Mouse (Mus musculus): Measurements from ENCODE around the gene Ncoa3. TPM values are rescaled to one million over a fixed set of nuclear protein-coding genes. Genes with fewer than 3 reads are reported as not detected.
"Not testable (repeated sequence)": the region's sequence is repeated elsewhere in the genome, so short reads cannot be mapped to it uniquely, and the experiment has no call there.

Ncoa3 gene
- total RNA-seq, 2 experiments from 2014 or later, result 3.9 to 17.6 TPM

DNA sequence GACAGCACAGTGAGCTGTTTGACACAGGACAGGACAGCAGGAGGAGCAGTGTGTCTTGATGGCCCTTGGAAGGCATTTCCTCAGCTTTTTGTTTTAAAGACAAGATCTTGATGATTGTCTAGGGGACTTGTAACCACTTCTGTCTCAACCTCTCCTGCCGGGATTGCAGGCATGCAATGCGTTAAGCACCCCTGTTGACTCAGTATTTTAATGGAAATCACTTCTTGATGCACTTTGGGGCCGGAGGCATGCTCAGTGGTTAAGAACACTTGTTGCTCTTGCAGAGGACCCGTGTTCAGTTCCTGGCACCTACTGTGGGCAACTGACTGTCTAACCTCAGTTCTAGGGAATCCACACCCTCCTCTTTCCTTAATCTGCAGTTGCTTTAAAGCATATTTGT lies 74.0 kb downstream of the Ncoa3 start:
- no peak for ATAC-seq (replicated peaks; ENCODE audit: low FRiP score, poor library complexity, severe bottlenecking)

DNA sequence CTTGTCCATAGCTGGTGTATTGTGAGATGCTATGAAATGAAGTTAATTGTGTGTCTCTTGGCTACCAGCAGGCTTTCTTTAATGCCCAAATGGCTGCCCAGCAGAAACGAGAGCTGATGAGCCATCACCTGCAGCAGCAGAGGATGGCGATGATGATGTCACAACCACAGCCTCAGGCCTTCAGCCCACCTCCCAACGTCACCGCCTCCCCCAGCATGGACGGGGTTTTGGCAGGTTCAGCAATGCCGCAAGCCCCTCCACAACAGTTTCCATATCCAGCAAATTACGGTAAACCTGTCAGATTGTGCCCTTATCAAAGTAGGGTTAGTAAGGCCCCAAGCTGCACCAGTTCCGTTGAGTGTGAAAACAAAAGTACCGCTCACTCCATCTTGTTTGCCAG lies 75.8 kb downstream of the Ncoa3 start:
- ATAC-seq (replicated peaks; ENCODE audit: low FRiP score, poor library complexity, severe bottlenecking), result no peak

DNA sequence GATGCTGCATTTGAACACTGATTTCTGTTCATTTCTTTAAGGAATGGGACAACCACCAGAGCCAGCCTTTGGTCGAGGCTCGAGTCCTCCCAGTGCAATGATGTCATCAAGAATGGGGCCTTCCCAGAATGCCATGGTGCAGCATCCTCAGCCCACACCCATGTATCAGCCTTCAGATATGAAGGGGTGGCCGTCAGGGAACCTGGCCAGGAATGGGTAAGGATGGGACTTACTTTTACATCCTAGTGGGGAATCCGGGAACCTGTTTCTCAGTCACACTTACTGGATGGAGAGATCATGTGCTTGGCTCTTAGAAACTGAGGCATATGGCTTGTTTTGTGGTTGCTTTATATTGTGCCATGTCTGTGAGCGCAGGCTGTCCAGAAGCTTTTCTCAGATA lies 76.7 kb downstream of the Ncoa3 start:
- ATAC-seq (replicated peaks; ENCODE audit: low FRiP score, poor library complexity, severe bottlenecking), result no peak

DNA sequence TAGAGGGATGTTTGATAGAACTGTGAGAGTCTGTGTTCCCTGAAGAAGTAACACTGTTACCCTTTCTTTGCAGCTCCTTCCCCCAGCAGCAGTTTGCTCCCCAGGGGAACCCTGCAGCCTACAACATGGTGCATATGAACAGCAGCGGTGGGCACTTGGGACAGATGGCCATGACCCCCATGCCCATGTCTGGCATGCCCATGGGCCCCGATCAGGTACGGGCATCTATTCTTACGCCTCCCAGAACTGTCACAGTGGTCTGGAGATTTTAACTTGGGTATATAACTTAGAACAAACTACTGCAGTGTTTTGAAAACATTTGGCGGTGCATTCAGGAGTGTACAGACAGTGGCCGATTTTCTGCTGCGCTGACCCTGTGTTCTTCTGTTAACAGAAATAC lies 77.3 kb downstream of the Ncoa3 start:
- no peak for ATAC-seq (replicated peaks; ENCODE audit: low FRiP score, poor library complexity, severe bottlenecking)

DNA sequence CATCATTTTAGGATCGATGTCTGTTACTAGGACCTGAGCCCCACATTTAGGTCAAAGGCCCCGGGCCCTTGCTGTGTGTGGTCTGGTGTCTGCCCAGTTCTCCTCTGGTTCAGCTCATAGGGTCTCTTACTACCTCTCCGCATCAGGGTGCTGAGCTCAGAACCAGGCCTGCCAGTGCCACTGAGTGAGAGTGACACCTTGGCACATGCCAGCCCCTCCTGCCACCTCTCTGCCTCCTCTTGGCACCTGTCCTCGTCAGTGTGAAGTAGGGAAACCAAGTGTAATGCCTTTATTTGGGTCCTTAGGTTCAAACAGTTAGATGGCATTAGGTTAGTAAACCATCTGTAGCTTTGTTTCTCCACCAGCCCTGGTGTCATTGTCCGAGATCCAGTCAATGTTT lies 79.0 kb downstream of the Ncoa3 start:
- no peak for ATAC-seq (replicated peaks; ENCODE audit: low FRiP score, poor library complexity, severe bottlenecking)

DNA sequence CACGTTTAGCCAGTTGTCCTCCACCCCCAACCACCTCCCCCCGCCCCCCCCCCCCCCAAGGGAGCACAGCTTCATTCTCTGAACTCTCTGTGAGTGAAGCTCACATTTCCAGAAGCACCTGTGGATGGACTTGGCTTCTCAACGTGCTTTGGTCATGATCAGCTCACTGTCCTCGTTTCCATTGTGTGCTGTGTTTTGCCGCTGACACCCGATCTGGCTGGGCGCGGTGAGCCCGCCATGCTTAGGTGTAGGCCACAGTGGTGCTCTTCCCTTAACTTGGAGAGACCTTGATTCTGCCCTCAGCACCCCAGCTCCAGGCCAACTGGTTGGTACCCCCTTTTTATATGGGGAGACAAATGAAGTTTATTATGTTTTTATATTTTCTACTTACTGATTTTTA lies 79.5 kb downstream of the Ncoa3 start:
- ATAC-seq (replicated peaks; ENCODE audit: low FRiP score, poor library complexity, severe bottlenecking), result no peak

DNA sequence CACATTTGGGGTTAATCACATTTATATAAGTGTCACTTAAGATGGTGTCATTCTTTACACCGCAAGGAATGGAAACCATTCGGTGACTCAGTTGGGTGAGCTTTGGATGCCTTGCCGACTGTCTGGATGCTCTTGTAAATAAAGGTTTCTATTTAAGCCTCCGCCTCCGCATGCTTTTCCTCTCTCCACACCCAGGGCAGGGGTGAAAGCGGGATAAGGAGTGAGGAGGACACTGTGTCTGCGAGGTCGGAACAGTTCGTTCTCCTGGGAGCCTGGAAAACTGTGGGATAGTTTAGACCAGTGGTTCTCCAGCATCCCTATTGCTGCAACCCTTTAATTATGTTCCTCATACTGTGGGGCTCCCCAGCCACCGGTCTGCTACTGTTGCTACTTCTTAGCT lies 80.6 kb downstream of the Ncoa3 start:
- ATAC-seq (replicated peaks; ENCODE audit: low FRiP score, poor library complexity, severe bottlenecking), result no peak

DNA sequence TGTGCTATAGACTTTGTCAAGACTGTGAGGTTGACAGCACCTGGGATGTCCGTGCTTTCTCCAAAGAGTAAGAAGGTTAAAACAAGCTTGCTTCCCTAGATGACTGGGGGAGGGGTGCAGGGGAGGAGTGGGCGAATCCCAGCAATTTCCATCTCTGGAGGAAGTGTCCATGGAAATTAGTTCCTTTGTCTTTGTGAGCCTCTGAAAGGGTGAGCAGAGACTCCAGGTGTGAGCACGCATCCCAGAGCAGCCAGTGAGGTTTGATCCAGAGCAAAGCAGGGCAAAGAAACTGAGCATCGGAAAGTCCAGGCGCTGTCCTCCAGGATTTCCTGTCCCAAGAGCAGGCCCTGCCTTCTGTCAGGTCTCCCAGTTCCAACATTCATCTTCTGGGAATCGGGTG lies 81.9 kb downstream of the Ncoa3 start:
- no peak for ATAC-seq (replicated peaks; ENCODE audit: low FRiP score, poor library complexity, severe bottlenecking)

DNA sequence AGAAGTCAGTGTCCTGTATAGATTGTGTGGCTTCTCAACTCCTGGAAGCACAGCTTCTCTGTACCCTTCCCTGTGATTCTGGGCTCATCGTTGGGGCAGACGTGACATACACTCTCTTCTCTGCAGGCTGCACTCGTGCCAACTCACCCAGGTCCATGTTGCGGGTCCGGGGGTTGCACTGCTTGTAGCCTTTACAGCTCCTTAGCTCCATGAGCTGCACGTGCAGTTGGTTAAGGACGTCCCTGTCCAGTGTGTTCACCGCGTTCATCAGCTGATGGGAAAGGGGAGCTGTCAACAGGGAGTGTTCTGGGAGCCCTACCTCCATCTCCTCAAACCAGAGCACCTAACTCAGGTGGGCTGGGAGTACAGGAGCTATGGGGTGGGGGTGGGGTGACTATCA lies 84.9 kb downstream of the Ncoa3 start:
- no peak for ATAC-seq (replicated peaks; ENCODE audit: low FRiP score, poor library complexity, severe bottlenecking)

DNA sequence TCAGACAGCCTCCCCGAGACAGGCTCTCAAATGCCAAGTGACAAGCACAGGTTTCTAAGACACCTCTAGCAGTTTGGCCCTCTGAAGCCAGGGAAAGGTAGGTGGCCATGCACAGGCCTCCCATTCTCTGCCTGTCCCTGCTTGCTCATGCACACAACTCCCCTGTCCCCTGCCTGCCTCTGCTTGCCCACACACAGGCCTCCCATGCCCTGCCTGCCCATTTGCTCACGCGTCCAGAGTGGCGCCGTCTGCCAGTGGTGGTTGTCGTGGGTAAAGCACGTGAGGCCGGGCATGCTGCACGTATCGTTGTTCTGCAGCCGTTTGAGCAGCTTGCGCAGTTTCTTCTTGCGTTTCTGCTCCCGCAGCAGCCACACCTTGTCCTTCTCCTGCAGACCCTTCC lies 86.8 kb downstream of the Ncoa3 start:
- ATAC-seq (replicated peaks; ENCODE audit: low FRiP score, poor library complexity, severe bottlenecking), result no peak

DNA sequence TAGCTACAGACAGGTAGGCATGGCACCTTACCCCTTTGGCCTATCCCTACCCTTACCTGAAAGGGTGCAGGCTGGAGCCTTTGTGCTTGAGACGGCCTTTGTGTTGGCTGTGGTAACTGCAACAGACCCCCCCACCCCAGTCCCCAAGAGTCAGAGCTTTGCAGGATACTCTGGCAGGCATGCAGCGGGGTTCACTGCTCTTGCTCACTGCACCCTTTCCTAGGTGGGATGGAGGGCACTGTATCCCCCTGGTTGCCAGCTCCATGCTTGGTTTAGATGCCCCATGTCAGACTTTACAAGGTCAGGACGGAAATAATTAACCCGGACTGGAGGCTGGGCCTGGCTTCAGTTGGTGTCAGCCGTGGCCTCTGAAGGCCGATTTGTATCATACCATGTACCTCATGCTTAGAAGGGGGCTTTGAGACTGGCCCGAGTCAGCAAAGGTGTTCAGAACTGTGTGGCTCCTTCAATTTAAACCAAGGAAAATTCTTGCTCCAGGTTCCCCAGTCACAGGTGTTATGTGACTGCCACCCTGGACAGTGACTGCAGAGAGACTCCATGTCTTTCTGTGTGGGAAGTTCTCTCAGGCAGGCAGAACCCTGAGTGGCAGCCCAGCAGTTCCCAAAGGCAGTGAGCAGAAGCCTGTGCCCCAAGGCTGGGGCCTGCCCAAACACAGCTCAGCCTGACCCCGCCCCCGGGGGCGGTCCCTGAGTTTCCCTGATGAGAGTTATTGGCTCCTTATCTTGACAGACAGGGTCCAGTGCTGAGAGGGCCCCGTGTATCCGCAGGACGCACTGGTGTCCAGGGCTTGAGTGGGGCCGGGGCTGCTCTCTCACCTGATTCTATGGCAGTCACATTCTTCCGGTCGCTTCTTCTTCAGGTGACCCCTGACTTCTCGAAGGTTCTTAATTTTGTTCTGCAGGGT lies 87.8 kb downstream of the Ncoa3 start:
- no peak for ATAC-seq (replicated peaks; ENCODE audit: low FRiP score, poor library complexity, severe bottlenecking)

DNA sequence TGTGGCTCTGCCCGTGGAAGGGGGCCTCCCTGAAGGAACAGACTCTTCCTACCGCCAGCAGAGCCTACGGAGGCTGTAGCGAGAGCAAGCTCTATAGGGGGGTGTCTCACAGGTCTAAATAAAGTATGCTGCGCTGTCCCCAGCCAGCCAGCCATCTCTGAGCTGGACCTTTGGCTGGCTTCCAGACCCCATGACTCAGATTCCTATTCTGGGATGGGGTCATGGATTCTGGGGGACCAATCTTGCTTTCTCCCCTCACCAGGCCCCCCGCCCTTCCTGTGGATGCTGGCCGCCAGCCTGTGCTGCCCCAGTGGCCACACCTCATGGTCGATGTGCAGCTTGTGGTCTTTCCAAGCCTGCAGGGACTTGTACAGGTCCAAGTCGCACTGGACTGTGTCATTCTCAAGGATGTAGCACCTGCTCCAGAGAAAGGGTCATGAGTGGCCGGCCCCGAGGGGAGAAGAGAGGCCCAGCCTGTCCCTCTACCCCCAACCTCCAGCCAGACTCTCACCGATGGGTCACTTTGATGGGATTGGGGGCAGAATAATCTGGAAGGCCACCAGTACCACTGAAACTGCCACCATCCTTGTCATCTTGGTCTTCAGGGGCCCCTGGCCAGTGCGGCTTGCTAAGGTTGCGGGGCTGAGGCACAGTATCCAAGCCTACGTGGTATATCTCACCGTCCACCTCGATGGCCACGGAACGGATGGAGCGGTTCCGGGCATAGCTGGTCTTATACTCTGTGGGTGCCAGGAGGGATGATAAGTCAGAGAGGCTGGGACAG lies 88.7 kb downstream of the Ncoa3 start:
- no peak for ATAC-seq (replicated peaks; ENCODE audit: low FRiP score, poor library complexity, severe bottlenecking)

DNA sequence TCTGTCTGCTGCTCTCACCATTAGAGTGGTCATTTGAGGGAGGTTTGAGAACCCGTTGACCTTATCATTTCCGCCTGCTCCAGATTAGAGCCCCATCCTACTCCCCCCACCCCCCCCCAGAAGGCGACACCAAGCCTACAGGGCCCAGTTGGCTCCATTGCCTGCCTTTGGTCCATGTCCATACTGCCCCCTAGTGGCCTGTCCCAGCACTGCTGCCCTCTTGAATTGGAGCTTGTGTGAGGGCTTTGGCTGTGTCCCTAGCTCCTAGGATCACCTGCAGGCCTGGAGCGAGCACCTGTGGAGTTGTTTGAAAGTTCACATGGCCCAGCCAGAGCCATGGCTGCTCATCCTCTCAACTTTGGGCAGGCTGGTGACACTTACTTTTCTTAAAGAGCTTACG lies 89.8 kb downstream of the Ncoa3 start:
- ATAC-seq (replicated peaks; ENCODE audit: low FRiP score, poor library complexity, severe bottlenecking), result 0 out of 2 replicates have a peak, but pooled peaks have one; percentile 39

DNA sequence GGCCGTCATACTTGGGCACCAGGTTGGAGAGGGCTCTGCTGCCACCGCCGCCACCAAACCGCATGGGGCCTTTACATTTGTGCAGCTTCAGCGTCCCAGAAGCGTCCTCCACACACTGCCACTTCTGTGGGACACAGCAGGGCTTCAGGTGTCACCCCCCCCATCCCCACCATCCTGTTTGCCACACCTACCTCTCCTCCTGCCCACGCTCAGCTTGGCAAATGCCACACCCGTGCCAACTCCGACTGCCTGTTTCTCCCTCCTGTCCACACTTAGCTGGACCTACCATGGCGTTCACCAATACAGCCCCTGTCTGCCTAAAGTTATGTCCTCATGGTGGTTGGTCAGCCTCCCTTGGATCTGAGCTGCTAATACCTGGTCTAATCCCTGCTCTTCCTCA lies 90.2 kb downstream of the Ncoa3 start:
- ATAC-seq (replicated peaks; ENCODE audit: low FRiP score, poor library complexity, severe bottlenecking), result no peak

DNA sequence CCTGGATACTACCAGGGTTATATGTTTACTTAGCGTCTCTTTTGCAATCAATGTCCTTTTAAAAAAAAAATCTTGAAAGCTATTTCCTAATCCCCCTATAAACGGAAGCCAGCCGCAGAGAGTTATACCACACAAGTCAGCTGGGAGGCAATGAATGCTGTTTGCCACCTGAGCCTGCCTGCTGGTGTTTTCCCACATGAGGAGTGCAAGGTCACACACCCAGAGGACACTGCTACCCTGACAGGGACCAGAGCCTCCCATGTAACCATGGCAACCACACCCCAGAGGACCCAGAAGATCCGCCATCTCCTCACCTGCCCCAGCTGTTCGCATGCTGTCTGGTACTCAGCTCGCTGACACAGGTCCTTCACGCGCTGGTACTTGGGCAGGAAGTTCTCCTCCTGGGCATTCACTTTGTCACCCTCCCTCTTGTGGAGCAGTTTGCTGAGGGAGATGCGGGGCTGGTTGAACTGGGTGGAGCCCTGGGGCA lies 91.2 kb downstream of the Ncoa3 start:
- ATAC-seq (replicated peaks; ENCODE audit: low FRiP score, poor library complexity, severe bottlenecking), result no peak

DNA sequence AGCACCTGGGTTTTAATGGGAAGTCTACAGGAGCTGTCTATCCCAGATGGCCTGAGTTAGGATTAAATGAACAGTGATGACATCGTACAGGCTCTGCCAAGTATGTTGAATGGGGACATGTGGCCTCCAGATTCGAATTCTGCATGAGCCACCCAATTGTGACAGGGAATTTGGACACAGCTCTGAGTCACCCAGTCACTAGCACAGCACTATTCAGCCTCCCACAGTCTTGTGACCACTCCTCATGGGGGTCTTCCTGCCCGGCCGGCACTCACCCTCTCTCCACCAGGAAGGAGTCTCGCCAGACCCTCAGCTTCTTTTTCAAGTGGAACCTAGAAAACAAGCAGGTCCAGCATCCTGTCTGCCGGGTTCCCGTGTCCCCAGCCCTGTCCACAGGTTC lies 91.7 kb downstream of the Ncoa3 start:
- no peak for ATAC-seq (replicated peaks; ENCODE audit: low FRiP score, poor library complexity, severe bottlenecking)

DNA sequence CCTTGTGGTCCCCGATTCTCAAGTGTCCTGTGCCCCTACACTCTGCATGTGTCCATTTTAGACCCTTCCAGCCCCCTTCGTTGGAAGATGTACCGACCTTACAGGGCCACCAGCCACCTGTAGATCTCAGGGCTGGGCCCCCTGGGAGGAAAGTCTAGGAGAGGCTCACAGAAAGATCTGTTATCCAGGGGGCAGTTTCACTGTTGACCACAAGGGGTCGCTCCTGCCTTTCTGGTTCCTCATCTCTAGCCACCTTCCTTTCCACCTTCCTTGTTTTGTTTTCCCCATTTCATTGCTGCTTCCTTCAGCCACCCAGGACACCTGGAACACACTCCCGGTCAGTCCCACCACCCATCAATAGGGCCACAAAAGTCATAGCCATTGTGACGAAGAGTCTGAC lies 92.5 kb downstream of the Ncoa3 start:
- ATAC-seq (replicated peaks; ENCODE audit: low FRiP score, poor library complexity, severe bottlenecking), result not testable (repeated sequence)

DNA sequence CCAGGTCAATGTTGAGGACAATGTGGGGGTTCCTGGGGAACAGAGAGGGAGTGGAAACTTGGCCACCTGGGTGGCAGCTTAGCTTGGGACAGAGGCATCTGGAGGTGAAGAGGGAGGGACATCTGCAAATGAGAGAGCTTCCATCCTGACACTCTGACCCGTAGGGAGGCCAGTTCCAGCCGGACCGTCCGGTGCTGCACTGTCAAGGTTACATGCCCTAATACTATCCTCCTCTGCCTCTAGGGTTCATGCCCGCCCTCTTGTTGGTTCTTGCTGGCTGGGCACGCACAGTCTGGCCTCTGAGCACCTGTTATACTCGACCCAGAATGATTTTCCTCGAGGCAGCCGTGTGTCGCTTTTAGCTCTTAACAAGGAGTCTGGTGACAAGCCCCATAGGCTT lies 93.3 kb downstream of the Ncoa3 start:
- no peak for ATAC-seq (replicated peaks; ENCODE audit: low FRiP score, poor library complexity, severe bottlenecking)

DNA sequence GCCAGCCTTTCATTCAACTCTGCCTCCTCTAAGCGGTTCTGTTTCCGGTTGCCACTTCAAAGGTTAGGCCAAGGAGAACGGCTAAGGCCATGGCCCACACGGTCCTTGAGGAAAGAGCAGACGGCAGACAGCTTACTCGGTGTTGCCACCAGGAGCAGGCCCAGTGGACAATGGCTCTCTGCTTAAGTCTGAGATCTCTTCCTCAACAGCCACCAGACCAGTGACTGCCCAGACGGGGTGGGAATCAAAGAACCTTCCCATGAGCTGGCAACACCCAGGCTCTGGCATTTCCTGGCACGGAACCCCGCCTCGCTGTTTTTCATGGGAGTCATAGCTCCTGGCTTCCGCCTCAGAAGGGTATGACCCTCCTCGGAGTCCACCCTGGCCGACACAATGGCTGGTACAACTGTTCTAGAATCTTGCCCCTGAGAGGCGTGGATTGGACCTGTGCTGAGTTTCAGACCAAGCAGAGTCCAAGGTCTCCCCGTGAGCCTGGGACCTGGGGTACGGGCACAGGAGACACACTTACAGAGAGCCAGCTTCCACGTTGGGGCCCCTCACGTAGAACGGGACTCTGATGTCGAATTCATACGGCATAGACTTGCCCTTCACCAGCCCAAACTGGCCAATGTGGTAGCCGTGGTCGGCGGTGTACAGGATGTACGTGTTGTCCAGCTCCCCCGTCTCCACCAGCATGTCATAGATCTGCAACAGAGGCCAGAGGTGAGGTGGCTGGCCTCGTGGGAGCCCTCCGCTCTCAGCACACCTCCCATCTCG lies 94.2 kb downstream of the Ncoa3 start:
- ATAC-seq (replicated peaks; ENCODE audit: low FRiP score, poor library complexity, severe bottlenecking), result no peak

DNA sequence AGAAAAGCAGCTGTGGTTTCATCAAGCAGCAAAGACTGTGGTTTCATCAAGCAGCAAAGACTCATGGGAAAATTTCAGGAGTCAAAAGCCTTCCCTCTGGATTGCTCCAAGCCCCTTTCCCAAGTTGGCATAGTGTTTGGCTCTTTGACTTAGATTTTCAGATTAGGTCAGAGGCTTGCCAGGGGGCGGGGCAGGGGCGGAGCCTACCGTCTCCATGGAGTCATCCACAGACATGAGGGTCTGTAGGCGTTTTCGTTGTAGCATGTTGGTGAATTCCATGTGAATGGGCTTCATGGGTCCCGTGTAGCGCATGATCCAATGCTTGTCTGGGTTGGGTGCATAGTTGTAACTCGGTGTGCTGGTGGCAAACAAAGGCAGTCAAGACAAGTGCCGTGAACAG lies 96.6 kb downstream of the Ncoa3 start:
- ATAC-seq (replicated peaks; ENCODE audit: low FRiP score, poor library complexity, severe bottlenecking), result no peak
